Mouse (Mus musculus): ENCODE data around the gene Etfbkmt. TPM values are rescaled to one million over a fixed set of nuclear protein-coding genes. Genes with fewer than 3 reads are reported as not detected.
"Not testable (repeated sequence)": the region's sequence is repeated elsewhere in the genome, so short reads cannot be mapped to it uniquely, and the experiment has no call there.

The Etfbkmt gene
- polyA plus RNA-seq, 1 experiment from 2014 or later: 2.9 TPM

DNA sequence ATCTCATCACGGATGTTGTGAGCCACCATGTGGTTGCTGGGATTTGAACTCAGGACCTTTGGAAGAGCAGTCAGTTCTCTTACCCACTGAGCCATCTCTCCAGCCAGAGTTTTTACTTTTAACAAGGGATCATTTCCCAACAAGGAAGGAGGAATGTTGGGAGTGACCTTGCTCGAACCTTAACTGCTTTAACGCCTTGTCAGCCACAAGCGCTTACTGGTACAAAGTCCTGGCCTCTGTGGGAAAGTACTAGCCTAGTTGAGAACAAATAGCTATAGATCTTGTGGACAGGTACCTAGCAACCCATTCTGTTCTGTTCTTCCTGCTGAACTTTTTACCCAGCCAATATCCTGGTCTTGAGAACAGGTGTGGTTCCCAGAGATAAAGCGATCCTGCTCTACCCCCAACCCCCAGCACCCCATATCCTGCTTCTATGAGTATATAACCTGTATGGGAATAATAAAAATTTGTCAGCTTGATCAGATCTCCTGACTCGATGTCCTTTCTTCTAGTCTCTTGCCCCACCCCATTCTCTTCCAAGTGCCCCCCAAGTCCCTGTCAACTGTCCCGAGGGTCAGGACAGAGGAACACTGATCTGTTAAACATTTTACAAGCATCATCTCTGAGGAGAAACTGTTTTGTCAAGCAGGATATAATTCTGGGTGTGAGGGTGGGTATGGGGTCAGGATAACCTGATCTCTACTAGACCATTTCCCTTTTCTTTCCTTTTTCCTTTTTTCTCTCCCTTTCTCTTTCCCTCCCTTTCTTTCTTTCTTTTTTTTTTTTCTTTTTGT is 9.0 kb downstream of the Etfbkmt start:
- WGBS (ENCODE audit: missing documents): 88% methylated on average over 7 of the region's 7 CpGs
- Histone ChIP-seq H3K27ac (no peak overlapping the region), H3K4me3 (ENCODE audit: inconsistent target) (no peak overlapping the region), H3K79me2 (ENCODE audit: inconsistent target) (no peaks in the 10 kb centered on the region), H3K36me3 (ENCODE audit: inconsistent target) (no peaks in the 10 kb centered on the region)

DNA sequence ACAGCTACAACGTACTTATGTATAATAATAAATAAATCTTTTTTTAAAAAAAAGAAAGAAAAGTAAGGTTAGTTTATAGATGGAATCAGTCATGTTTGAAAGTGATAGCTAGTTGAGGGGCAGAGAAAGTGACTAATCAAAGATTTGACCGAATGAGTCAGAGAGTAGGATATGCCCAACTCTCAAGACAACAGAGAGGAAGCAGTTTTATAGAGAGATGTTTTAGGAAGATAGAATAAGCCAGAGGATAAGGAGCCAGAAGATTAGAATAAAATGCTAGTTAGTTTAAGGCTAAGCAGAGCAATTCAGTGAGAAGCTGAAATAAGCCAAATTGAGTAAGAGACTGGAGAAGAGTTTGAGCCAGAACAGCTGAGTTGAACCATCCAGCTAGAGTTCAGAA is 12.5 kb downstream of the Etfbkmt start:
- H3K4me3 ChIP-seq (ENCODE audit: inconsistent target): no peak overlapping the region
- 100% methylated on average over 2 of the region's 2 CpGs for WGBS (ENCODE audit: missing documents)
- H3K79me2 ChIP-seq (ENCODE audit: inconsistent target): no peaks in the 10 kb centered on the region
- H3K36me3 ChIP-seq (ENCODE audit: inconsistent target): 0 out of 2 replicates have a peak, but pooled peaks cover 4% of the 10 kb centered on the region
- no peak overlapping the region for H3K27ac ChIP-seq

DNA sequence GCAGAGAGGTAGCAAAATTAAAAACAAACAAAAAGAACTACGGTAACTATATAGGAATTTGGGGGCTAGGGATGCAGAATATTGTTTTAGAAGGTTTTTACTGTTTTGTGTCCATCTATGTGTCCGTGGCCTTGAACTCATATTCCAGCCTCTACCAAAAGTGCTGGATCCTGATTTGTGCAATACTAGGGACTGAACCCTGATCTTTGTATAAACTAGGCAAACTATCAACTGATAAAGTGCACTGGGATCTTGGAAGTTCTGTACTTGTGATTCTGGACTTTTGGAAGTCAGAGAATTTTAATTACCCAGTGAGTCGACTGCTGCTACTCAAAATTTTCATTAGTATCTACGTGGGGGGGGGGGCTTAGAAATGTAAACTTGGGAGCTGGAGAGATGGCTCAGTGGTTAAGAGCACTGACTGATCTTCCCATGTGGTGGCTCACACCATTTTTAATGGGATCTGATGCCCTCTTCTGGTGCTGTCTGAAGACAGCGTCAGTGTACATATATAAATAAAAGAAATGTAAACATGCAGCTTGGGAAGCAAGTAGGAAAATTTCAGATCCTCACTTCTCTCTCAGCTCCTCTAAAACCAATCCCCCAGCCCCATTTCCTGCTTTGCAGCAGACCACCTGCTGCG is 13.9 kb downstream of the Etfbkmt start:
- Histone ChIP-seq H3K27ac (no peak overlapping the region), H3K79me2 (ENCODE audit: inconsistent target) (no peaks in the 10 kb centered on the region), H3K36me3 (ENCODE audit: inconsistent target) (0 out of 2 replicates have a peak, but pooled peaks cover 8% of the 10 kb centered on the region), H3K4me3 (ENCODE audit: inconsistent target) (no peak overlapping the region)
- 89% methylated on average over 6 of the region's 6 CpGs for WGBS (ENCODE audit: missing documents)

DNA sequence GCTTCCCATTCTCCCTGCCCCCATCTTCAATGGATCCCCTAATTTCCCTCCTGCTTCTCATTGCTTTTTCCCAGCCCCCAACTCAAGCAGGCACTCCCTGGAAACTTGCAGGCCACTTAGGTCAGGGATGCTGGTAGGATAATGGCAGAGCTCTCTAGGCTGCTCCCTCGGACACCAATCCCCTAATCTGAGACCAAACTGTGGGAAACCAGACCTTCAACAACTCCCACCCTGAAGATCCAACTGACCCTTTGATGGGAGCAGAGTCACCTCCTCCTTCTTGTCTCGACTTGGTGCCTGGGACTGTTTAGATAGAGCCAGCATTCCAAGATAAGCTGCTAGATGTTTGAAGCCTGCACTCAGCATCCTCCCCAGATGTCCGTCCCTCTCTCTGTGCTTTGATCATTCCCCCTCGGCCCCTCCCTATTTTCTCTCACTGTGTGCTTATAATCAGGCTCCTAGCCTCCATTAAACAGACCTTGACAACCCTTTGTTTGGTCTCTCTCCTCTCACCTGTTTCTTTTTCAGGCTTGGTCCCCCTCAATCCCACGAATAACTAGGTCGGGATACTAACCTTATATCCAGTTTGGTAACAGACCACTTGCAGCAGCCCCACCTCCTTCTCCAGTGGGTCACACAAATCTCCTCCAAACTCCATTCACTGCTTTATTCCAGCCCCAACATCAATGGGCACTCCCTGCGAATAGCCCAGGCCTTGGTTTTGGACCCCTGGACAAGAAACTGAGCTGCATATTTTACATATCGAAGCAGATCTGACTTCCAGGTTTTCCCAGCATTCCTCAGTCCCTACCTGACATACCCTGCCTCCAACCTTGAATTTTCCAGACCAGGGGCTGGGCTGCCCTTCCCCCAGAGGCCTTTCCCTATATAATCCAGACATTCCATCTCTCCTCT is 14.7 kb downstream of the Etfbkmt start:
- H3K36me3 ChIP-seq (ENCODE audit: inconsistent target): peaks cover 12% of the 10 kb centered on the region; the same call in 1 of the 2 replicates
- H3K4me3 ChIP-seq (ENCODE audit: inconsistent target): no peak overlapping the region
- H3K79me2 ChIP-seq (ENCODE audit: inconsistent target): no peaks in the 10 kb centered on the region
- WGBS (ENCODE audit: missing documents): 88% methylated on average over 8 of the region's 8 CpGs
- no peak overlapping the region for H3K27ac ChIP-seq

DNA sequence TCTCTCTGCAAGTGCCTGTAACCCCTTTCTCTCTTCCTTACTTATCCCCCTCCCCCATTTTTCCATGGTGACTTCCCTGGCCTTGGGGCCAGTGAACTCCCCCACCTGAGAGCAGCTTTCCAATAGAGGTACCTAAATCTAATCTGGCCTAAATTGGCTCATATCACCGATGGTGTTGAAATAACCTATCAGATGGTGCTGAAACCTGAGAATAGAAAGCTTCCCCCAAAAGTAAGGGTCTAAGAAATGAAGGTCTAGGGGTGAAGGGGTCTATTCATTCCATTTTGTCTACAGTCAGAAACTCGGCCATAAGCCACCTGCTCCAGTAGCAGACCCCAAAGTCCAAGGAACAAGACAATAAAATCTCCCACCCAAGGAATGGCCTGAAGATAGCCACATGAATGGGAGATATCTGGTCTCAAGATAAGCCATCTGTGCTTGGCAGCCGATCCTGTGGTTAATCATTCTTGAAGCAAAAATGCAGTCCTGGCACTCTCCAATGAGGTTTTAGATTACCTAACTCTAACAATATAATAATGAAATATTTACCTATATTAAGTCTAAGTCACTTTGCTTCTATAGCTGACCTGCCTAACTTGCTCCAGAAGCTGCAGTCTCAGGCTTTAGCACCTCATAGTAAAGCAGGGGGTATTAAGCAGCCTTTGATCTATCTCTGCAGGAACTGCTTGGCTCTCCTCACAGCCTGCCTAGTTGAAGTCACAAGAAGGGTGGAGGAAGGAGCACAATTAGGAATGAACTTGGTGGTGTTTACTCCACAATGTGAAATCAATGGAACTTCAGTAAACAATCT is 15.6 kb downstream of the Etfbkmt start:
- no peak overlapping the region for H3K27ac ChIP-seq

DNA sequence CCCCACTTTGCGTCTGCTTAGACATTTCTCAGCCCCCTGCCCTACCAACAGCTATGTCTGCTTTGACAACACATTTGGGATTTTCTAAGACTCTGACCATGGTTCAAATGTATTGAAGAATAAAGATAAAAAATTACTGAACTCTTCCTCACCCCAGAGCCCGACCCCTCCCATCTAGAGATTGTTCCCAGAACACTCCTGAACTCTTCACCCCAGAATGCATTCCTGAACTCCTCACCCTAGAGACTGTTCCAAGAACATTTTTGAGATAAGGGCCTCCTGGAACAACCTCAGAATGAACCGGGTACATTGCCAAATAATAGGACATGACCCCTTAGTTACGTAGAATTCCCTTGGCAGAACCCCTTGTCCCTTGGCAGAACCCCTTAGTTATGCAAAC is 27.4 kb downstream of the Etfbkmt start:
- H3K36me3 ChIP-seq (ENCODE audit: inconsistent target): peaks cover 23% of the 10 kb centered on the region; the same call in 1 of the 2 replicates
- H3K27ac ChIP-seq; H3K4me3 ChIP-seq (ENCODE audit: inconsistent target); H3K79me2 ChIP-seq (ENCODE audit: inconsistent target): not testable (repeated sequence)
- 100% methylated on average over 1 of the region's 4 CpGs for WGBS (ENCODE audit: missing documents)

More for the DNA sequence above, 15.6 kb downstream of the Etfbkmt start:
- Histone ChIP-seq H3K4me3 (ENCODE audit: inconsistent target) (no peak overlapping the region), H3K79me2 (ENCODE audit: inconsistent target) (no peaks in the 10 kb centered on the region), H3K36me3 (ENCODE audit: inconsistent target) (peaks cover 12% of the 10 kb centered on the region; the same call in 1 of the 2 replicates)
- WGBS (ENCODE audit: missing documents): 82% methylated on average over 3 of the region's 3 CpGs

DNA sequence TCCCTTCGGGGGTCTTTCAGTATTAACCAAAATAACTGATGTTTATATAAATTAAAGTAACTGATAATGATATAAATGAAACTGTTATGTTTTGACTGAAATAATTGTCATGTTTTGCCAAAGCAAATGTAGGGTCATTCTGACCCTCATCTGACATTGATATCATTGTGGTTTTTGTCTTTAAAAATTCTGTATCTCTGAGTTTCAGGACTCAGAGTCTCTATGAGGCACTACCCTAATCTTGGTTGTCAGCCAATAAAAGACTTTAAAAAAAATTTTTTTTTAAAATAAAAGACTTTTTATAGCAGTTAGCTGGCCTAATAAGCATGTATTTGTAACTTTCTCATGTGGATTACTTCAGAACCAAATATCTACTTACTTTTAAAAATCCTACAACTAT is 28.0 kb downstream of the Etfbkmt start:
- H3K79me2 ChIP-seq (ENCODE audit: inconsistent target): no peaks in the 10 kb centered on the region
- H3K27ac ChIP-seq: no peak overlapping the region
- H3K4me3 ChIP-seq (ENCODE audit: inconsistent target): no peak overlapping the region
- WGBS (ENCODE audit: missing documents): 100% methylated on average over 1 of the region's 1 CpGs
- H3K36me3 ChIP-seq (ENCODE audit: inconsistent target): peaks cover 23% of the 10 kb centered on the region; the same call in 1 of the 2 replicates

DNA sequence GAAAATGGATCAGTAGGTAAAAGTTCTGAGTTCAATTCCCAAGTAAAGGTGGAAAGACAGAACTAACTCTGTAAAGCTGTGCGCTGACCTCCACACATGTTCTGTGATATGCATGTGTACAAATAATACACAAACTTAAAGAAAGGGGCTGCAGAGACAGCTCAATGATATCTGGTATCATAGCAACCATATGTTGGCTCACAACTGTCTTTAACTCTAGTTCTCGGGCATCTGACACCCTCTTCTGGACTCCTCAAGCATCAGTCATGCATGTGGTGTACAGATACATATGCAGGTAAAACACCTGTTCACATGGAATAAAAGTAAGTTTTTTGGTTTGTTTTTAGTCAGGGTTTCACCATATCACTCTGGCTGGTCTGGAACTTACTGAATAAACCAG is 28.8 kb downstream of the Etfbkmt start:
- H3K79me2 ChIP-seq (ENCODE audit: inconsistent target): no peaks in the 10 kb centered on the region
- WGBS (ENCODE audit: missing documents): 100% methylated on average over 2 of the region's 2 CpGs
- peaks cover 23% of the 10 kb centered on the region; the same call in 1 of the 2 replicates for H3K36me3 ChIP-seq (ENCODE audit: inconsistent target)
- H3K27ac ChIP-seq: no peak overlapping the region
- H3K4me3 ChIP-seq (ENCODE audit: inconsistent target): no peak overlapping the region

DNA sequence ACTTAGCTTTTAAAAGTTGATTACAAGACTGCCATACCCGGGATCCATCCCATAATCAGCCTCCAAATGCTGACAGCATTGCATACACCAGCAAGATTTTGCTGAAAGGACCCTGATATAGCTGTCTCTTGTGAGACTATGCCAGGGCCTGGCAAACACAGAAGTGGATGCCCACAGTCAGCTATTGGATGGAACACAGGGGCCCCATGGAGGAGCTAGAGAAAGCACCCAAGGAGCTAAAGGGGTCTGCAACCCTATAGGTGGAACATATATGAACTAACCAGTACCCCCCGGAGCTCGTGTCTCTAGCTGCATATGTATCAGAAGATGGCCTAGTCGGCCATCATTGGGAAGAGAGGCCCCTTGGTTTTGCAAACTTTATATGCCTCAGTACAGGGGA is 30.3 kb downstream of the Etfbkmt start:
- not testable (repeated sequence) for H3K27ac ChIP-seq; H3K79me2 ChIP-seq (ENCODE audit: inconsistent target); H3K4me3 ChIP-seq (ENCODE audit: inconsistent target)
- H3K36me3 ChIP-seq (ENCODE audit: inconsistent target): peaks cover 23% of the 10 kb centered on the region; the same call in 1 of the 2 replicates
- 95% methylated on average over 3 of the region's 4 CpGs for WGBS (ENCODE audit: missing documents)

DNA sequence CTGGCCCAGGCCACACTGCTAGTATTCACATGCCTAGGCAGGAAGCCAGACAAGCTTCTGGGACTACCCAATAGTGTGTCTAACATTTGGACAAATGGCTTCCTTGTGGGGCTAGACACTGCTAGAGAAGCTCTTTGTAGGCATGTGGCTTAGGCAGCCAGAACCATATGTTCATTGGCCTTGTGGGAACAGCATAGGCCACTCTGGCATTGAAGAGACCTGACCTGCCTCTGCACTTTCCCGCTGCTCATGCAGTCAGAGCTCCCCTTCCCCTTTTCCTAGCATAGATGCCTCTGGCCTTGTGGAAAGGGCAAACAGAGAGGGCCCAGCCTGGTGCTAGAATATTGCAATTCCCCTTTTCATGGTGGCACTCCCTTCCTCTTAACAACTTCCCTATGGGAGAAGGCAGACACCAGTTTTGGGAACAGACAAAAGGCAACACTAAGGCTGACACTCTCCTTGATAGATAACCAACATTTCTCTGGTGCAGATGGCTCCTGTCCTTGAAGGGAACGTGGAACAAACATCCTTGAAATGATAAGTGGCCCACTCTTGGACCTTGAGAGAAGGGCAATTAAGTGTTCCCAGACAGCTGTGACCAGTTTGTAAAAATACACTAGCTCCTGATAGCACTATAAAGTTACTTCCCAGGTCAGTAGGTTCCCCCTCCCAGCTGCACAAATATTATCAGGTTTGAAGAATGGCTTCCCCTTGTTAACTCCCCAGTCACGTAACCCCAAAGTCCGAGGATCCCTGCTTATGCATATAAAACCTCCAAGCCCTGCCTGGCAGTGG is 34.4 kb downstream of the Etfbkmt start:
- Histone ChIP-seq H3K27ac (no peak overlapping the region), H3K4me3 (ENCODE audit: inconsistent target) (no peak overlapping the region), H3K36me3 (ENCODE audit: inconsistent target) (peaks cover 28% of the 10 kb centered on the region), H3K79me2 (ENCODE audit: inconsistent target) (no peaks in the 10 kb centered on the region)
- 90% methylated on average over 4 of the region's 4 CpGs for WGBS (ENCODE audit: missing documents)

DNA sequence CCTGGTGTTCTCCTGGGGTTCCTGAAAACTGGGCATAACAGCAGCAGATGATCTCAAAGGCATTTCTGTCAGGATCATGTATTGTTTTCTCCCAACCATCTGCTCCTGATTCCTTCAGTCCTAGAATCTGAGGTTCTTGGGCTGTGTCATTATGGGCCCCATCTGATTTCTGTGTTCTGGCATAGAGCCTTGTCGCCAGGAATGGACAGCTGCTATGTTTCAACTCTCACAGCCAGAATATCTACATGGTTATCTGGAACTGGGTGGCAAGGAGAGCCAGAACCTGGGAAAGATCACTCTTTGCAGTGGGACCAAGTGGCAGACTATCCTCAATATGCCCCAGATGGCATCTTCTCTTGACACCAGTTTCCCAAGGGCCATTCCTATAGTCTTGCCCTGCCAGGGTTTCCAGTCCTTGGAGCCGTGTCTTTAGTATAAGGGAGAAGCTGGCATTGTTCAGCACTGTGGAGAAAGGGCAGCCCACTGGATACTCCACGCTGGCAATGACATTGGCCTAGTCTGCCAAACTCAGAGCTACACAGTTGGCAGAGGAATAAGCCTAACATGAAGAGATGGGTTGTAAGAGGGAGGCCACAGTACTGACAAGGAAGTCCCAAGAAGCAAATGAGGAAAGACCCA is 35.4 kb downstream of the Etfbkmt start:
- 98% methylated on average over 3 of the region's 3 CpGs for WGBS (ENCODE audit: missing documents)
- no peak overlapping the region for H3K27ac ChIP-seq
- H3K79me2 ChIP-seq (ENCODE audit: inconsistent target): no peaks in the 10 kb centered on the region
- H3K36me3 ChIP-seq (ENCODE audit: inconsistent target): peaks cover 29% of the 10 kb centered on the region
- no peak overlapping the region for H3K4me3 ChIP-seq (ENCODE audit: inconsistent target)

DNA sequence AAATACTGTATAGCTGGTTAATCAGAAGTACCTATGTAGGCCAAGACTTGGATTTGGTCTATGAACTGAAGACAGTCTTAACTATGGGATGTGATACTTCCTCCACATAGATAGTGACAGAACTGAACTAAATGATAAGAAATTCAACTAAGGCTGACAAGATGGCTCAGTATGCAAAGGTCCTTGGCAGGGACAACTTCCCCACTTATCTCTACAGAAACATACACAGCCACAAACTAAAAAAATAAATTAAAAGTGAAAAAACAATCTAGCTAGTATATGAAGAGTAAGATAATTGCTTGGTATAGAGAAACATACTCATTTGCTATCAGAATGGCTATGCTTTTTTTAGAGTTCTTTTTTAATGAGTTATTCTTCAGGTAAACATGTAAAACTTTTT is 39.4 kb downstream of the Etfbkmt start:
- Histone ChIP-seq H3K27ac (no peak overlapping the region), H3K36me3 (ENCODE audit: inconsistent target) (peaks cover 63% of the 10 kb centered on the region), H3K4me3 (ENCODE audit: inconsistent target) (no peak overlapping the region), H3K79me2 (ENCODE audit: inconsistent target) (peaks cover 10% of the 10 kb centered on the region; the same call in 1 of the 2 replicates)

DNA sequence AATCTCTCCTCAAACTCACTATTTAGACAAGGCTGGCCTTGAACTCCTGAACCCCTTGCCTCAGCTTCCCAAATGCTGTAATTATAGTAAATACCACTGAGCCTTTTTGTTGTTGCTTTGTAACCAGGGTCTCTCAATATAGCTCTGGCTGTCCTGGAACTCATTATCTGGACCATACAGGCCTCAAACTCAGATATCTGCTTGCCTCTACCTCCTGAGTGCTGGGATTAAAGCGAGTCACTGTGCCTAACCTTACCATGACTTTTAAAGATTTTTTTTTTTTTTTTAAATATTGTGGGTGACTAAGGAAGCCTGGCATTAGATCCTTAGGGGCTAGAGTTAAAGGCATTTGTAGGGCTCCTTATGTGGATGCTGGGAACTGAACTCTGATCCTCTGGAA is 44.4 kb downstream of the Etfbkmt start:
- H3K36me3 ChIP-seq (ENCODE audit: inconsistent target): peaks cover 51% of the 10 kb centered on the region
- no peak overlapping the region for H3K4me3 ChIP-seq (ENCODE audit: inconsistent target)
- peaks cover 53% of the 10 kb centered on the region for H3K79me2 ChIP-seq (ENCODE audit: inconsistent target)
- H3K27ac ChIP-seq: no peak overlapping the region
- WGBS (ENCODE audit: missing documents): 100% methylated on average over 1 of the region's 1 CpGs

All from macrophage (primary cell).